Mouse (Mus musculus) CD8-positive naive resting alpha-beta T cell, adult 2 months (primary cell): Measurements from ENCODE around the gene Tmem184c.
A peak's percentile ranks its signal among the peaks of the same experiment; 100 is the strongest.

Experiments
- DNase-seq, 2 experiments: peaks; one replicate each; pipeline ENCODE4 v3.0.0; 2022; ENCODE audit warnings: low read depth in 2 of 2, low spot score in 2 of 2

The Tmem184c gene

DNA sequence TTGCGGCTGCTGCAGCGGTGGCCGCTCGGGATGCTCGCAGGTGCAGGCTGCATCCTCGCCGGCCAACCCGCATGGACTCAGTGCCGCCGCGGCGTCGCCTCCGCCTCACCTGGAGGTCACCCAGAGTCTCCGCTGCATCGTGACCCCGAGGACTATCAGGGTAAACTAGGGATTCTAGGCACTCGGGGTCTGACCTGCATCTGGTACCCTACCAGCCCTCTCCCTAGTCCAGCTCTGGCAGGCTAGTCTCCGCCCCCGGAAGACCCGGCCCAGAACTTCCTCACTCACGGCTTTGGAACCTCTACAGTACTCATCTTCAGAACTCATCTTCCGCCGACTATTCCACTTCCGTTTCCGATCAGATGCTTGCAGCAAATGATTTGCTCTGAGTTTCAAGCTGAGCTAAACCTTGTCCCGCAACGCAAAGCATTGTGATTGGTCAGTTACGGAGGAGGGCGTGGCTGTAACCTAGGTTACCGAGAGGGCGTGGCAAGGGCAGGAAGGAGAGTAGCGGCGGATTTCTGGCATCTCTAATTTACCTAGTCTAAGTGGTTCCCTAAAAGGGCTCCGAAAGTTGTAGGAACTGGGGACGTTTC lies at the start of gene Tmem184c:
Gene Tmem184c (minus strand): TSS at position 325 of the 596 bp plus-strand sequence.
- peak; percentile 99 to 100 for DNase-seq

GRCm38 (mm10) chr8:77659534-77660080 lies 49.1 kb upstream of the Tmem184c start:
- DNase-seq: no peak

DNA sequence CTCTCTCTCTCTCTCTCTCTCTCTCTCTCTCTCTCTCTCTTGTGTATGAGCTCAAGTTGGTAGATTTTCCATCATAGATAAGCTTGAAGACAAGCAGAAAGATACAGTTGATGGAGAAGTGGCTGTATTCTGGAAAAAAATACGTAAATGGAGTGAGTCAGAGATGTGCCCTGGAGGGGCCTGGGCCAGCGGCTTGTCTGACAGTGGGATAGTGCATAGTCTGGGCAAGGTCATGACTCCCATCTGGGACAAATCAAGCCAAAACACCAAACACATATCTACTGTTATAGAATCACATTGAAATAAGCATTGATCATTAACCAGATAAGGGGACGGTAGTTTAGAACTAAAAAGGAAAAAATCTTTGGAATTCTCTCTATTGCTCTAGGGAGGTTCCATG lies 47.9 kb upstream of the Tmem184c start:
- no peak for DNase-seq

GRCm38 (mm10) chr8:77650646-77651190 lies 40.2 kb upstream of the Tmem184c start:
- no peak for DNase-seq

GRCm38 (mm10) chr8:77640093-77640839 lies 29.8 kb upstream of the Tmem184c start:
- DNase-seq: no peak

DNA sequence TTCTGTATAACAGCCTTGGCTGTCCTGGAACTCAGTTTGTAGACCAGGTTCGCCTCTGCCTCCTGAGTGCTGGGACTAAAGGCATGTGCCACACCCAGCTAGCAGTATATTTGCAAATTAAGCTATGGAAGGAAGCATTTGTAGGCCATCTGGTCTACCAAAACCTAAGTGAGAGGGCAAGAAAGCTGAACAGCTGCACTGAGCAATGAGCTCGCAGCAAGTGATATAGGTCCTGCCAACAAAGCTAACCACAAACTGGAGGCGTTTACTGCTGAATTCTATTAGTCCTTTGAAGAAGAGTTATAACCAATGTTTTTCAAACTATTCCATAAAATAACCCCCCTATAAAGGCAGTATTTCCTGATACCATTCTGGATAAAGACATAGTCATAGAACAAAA lies 27.1 kb upstream of the Tmem184c start:
- no peak for DNase-seq

GRCm38 (mm10) chr8:77634035-77634434 lies 23.5 kb upstream of the Tmem184c start:
- DNase-seq: no peak

DNA sequence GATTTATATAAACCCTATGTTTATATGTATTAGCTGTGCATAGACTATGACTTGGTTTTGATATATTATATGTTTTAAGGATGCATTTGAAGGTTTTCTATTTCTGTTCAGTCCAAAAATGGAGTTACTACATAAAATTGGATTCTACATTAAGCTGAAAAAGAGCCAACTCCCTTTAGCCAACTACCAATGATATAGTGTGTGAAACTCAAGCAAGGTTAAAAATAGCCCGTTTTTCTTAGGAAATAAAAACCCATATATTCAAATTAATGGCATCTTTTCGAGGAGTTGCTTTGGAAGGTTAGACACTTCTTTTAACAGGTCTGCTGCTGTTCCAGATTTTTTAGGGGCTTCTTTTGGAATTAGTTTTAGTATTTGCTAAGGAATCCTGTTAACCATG lies 22.7 kb upstream of the Tmem184c start:
- no peak for DNase-seq

DNA sequence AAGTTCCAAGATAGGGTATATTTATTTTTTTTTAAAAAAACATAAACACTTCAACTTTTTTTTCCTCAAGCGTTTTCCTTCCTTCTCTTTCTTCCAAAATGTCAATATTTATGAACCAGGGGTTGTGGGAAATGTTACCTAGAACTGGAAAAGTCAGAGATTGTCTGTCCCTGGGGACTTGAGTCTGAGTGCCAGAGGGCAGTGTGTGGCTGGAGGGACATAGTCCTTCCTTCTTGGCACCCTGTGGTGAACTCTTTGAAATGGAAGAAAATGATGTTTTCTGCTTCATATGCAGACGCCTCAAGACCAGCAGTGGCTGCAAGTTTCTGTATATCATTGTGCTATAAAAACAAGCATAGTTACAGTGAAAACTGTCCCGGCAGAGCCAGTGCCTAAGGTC lies 20.2 kb upstream of the Tmem184c start:
- no peak for DNase-seq

GRCm38 (mm10) chr8:77629858-77630537 lies 19.5 kb upstream of the Tmem184c start:
- DNase-seq: peak; percentile 58 to 72

GRCm38 (mm10) chr8:77623677-77624209 lies 13.2 kb upstream of the Tmem184c start:
- no peak for DNase-seq

GRCm38 (mm10) chr8:77617916-77618315 lies 7.4 kb upstream of the Tmem184c start:
- no peak for DNase-seq

DNA sequence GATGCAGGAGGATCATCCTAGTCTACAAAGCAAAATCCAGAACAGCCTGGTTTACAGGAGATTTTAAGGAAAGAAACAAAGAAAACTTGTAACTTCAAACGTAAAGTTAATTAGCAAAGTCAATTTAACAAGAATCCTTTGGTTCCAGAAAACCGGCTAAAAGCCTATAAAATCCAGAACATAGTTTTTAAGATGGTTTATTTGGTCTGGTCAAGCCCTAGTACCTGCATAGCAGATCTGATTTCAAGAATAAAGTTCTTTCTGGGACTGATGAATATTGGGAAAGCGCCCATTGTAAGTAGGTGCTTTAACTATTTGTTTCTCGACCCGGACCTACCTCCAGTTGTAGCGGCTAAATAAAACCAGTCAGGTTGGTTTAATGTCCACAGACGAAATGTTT lies 877 bp downstream of the Tmem184c start:
- no peak for DNase-seq

- no peak for DNase-seq
These were observed 26.3 kb downstream of the Tmem184c start for GRCm38 (mm10) chr8:77584174-77584573.

DNA sequence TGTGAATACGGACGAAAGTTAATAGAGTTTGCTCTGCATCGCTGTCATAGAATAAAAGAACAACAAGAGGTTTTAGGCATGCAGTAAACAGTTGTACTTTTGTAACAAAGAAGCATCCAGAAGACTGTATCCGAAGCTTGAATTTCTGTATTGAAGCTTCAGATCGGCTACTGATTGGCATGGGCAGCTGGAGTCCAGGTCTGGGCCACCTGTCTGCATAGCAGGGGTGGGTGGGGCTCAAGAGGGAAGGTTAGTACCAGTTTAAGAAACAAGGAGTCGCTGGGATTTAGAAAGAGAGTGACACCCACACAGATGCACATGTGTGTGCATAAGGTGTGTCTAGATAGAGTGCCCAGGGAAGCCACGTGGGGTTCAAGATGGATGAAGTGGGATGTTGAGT lies 32.8 kb downstream of the Tmem184c start:
- DNase-seq: no peak

- DNase-seq: no peak
These were observed 36.3 kb downstream of the Tmem184c start for GRCm38 (mm10) chr8:77574229-77574628.

- DNase-seq: no peak
These were observed 49.1 kb downstream of the Tmem184c start for GRCm38 (mm10) chr8:77561441-77561840.

- no peak for DNase-seq
These were observed 58.0 kb downstream of the Tmem184c start for GRCm38 (mm10) chr8:77552491-77552890.

DNA sequence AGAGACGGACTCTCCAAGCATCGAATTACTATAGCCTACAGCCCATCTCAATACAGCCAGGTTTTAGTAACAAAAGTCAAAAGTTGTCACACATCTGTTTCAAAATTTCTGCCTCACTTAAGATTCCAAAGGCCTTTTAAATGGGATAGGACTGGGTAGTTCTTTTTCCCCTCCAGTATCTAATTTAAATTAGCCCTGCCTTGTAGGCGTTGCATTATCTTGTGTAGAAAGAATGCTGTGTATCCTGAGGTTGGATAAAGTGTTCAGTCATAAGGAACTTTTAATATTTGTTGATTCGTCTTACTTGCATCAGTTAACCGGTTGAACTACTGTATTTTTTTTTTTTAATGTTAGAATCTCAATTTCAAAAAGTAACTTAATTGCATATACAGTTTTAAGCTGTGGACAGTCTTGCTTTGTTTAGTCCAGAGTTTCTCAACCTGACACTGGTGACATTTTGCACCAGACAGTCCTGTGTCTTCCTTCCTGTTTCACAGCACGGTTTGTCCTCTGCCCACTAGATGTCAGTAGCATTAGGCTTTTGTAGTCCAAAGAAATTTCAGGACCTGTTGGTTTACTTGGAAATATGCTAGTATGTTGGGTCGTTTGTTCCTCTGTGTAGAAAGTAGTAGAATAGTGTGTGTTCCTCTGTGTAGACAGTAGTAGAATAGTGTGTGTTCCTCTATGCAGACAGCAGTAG lies 60.5 kb downstream of the Tmem184c start:
- DNase-seq: peak in 1 of 2 experiments; percentile 16

GRCm38 (mm10) chr8:77549121-77549706 lies 61.3 kb downstream of the Tmem184c start, which contains the start of gene Prmt9:
Gene Prmt9, plus strand, starts transcription at chr8:77549397.
- peak; percentile 88 to 90 for DNase-seq
